Mouse (Mus musculus) stomach, embryonic 16.5 days (tissue): Measurements from ENCODE around the gene Prkag2. TPM values are rescaled to one million over a fixed set of nuclear protein-coding genes. Genes with fewer than 3 reads are reported as not detected.

Source experiments
- ATAC-seq: fragments of 200-750 bp; cut with Nextera tagmentation; 2 replicates; pipeline ENCODE4 v1.8.0; 2017; ENCODE audit warnings: moderate number of reproducible peaks, moderate TSS enrichment; ENCODE audit not compliant: insufficient read depth, low FRiP score
- H3K27ac ChIP-seq: fragments of 300-500 bp; sonication (generic); 2 replicates; pipeline ENCODE4 v1.5.1; 2014; ENCODE audit warnings: low read length
- H3K27me3 ChIP-seq: fragments of 300-500 bp; sonication (generic); 2 replicates; pipeline ENCODE4 v1.6.1; 2014; ENCODE audit warnings: low read length, control low read depth, mixed read lengths; ENCODE audit not compliant: control insufficient read depth, insufficient read depth
- H3K36me3 ChIP-seq: fragments of 300-500 bp; sonication (generic); 2 replicates; pipeline ENCODE4 v1.6.1; 2014; ENCODE audit warnings: low read length; ENCODE audit not compliant: control insufficient read depth, insufficient read depth
- H3K4me1 ChIP-seq: fragments of 300-500 bp; sonication (generic); 2 replicates; pipeline ENCODE4 v1.6.1; 2014; ENCODE audit warnings: low read length, control low read depth, mixed read lengths; ENCODE audit not compliant: control insufficient read depth, insufficient read depth
- H3K4me2 ChIP-seq: fragments of 300-500 bp; sonication (generic); 2 replicates; pipeline ENCODE4 v1.6.1; 2014; ENCODE audit warnings: low read depth, low read length, mixed read lengths
- H3K4me3 ChIP-seq: fragments of 300-500 bp; sonication (generic); replicated peaks from 2 replicates; pipeline ENCODE4 v1.5.1; 2014; ENCODE audit warnings: mild to moderate bottlenecking, low read length
- H3K9ac ChIP-seq: fragments of 300-500 bp; sonication (generic); 2 replicates; pipeline ENCODE4 v1.6.1; 2014; ENCODE audit warnings: low read length
- H3K9me3 ChIP-seq: fragments of 300-500 bp; sonication (generic); replicated peaks from 2 replicates; pipeline ENCODE4 v1.6.1; 2016; ENCODE audit warnings: low read length, control low read depth; ENCODE audit not compliant: control insufficient read depth
- WGBS: fragments of 180-500 bp; shearing (Covaris S2); extraction: QIAGEN DNeasy Blood & Tissue Kit; methylation state at CpG from one replicate; pipeline ENCODE4 v1.1.7; 2014; 5-methylcytosine and 5-hydroxymethylcytosine counted together
- polyA plus RNA-seq: library from polyadenylated mRNA; unstranded; fragments of >200 nt; fragmentation: Nextera tagmentation; extraction: Ambion mirVana; gene quantifications from 2 replicates; pipeline ENCODE4 v1.2.1, GENCODE M21; 2015

Gene Prkag2
- polyA plus RNA-seq, 1 experiment from 2014 or later: 42.5 TPM

DNA sequence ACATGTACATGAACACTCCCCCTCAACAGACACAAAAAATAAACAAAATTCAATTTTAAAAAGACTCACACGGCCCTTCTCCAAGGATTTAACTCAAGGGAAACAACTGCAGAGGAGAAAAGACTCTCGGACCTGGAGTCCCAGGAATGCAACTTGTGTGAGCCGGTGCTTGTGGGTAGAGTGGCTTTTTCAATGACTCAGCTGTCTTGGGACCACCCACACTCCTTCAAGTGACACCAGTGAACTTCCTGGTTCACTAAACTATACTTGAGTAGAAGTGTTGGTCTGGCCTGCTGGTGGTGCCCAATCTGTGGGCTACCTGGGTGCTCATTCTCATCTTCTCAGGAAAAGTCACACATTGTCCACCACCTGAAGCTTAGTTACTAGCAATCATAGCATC is 53.7 kb downstream of the Prkag2 start:
- Histone ChIP-seq H3K4me1 (peaks cover 5% of the 10 kb centered on the region; the same call in 1 of the 2 replicates), H3K36me3 (no peaks in the 10 kb centered on the region), H3K4me3 (no peak overlapping the region), H3K4me2 (no peak overlapping the region), H3K27ac (no peak overlapping the region), H3K9ac (no peak overlapping the region), H3K27me3 (no peaks in the 10 kb centered on the region), H3K9me3 (no peaks in the 10 kb centered on the region)
- no peak for ATAC-seq
- 68% methylated on average over 3 of the region's 3 CpGs for WGBS

DNA sequence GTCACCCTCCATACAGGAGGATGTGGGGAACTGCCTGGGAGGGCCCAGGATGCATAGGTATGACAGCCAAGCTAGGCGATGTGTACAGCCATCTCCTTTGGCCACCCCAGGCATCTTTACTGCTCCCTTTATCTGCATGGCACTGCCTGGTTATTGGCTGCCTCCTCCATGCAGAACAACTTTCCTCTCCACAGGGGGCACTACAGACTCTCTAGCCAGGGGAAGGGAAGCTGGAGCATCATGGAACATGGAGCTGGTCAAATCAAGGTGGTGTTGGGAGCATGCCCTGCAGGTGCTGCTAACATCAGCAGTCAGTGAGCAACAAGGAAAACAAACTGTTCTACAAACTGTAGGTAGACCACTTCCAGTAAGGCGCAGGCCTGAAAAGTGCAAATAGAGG is 56.4 kb downstream of the Prkag2 start:
- no peak overlapping the region for H3K9ac ChIP-seq
- WGBS: 88% methylated on average over 2 of the region's 2 CpGs
- no peak overlapping the region for H3K4me2 ChIP-seq
- H3K9me3 ChIP-seq: 0 out of 2 replicates have a peak, but pooled peaks cover 4% of the 10 kb centered on the region
- ATAC-seq: no peak
- H3K27me3 ChIP-seq: no peaks in the 10 kb centered on the region
- H3K27ac ChIP-seq: no peak overlapping the region
- H3K4me3 ChIP-seq: no peak overlapping the region
- no peaks in the 10 kb centered on the region for H3K4me1 ChIP-seq
- H3K36me3 ChIP-seq: no peaks in the 10 kb centered on the region

DNA sequence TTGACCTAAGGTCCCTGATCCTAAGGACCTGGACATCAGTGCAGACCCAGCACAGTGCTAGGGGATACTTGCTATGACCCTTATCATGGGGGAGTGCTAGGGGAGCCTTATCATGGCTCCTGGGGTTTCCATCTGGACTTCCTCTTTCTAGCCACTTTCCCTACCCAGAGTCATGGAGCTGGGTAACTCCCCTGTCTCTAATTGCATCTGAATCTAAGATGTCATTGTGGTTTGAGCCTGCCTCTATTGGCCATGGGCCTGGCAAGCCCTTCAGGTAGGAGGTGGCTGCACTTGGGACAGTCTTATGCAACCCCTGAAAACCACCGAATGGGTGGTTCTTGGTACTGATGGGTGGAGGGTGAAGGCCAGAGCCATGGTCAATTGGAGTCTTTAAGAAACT is 58.5 kb downstream of the Prkag2 start:
- Histone ChIP-seq H3K27ac (no peak overlapping the region), H3K9me3 (0 out of 2 replicates have a peak, but pooled peaks cover 4% of the 10 kb centered on the region), H3K27me3 (no peaks in the 10 kb centered on the region), H3K4me1 (no peaks in the 10 kb centered on the region), H3K4me2 (no peak overlapping the region), H3K36me3 (no peaks in the 10 kb centered on the region), H3K4me3 (no peak overlapping the region), H3K9ac (no peak overlapping the region)
- ATAC-seq: no peak
- WGBS: 81% methylated on average over 1 of the region's 1 CpGs

GRCm38 (mm10) chr5:25041307-25041706 is 59.1 kb downstream of the Prkag2 start:
- Histone ChIP-seq H3K4me1 (no peaks in the 10 kb centered on the region), H3K36me3 (no peaks in the 10 kb centered on the region), H3K27ac (no peak overlapping the region), H3K27me3 (no peaks in the 10 kb centered on the region), H3K4me2 (no peak overlapping the region), H3K9ac (no peak overlapping the region), H3K9me3 (0 out of 2 replicates have a peak, but pooled peaks cover 4% of the 10 kb centered on the region), H3K4me3 (no peak overlapping the region)
- no peak for ATAC-seq
- WGBS: 37% methylated on average over 5 of the region's 5 CpGs

DNA sequence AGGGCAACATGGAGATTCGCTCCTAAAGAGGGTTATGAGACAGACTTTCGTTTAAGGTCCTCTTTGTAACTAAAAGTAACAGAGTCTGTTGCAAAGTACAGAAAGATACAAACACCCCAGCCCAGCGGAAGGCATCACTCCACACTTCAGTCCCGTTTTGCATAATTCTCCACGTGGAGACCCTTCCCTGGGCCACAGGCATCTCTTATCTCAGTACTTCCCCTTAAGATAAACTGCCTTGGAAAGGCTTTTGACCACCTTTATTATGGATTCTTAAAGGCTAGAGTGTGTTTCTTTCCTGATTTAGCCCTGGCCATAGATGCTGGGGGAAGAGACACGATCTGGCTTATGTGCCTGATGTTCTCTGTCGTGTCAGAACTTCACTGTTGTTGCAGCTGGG is 59.5 kb downstream of the Prkag2 start:
- Histone ChIP-seq H3K9ac (no peak overlapping the region), H3K4me3 (no peak overlapping the region), H3K27ac (no peak overlapping the region), H3K4me1 (no peaks in the 10 kb centered on the region), H3K36me3 (no peaks in the 10 kb centered on the region), H3K27me3 (no peaks in the 10 kb centered on the region), H3K4me2 (no peak overlapping the region), H3K9me3 (0 out of 2 replicates have a peak, but pooled peaks cover 4% of the 10 kb centered on the region)
- ATAC-seq: no peak
- WGBS: 56% methylated on average over 7 of the region's 7 CpGs

- Histone ChIP-seq H3K36me3 (no peaks in the 10 kb centered on the region), H3K9ac (no peak overlapping the region), H3K27me3 (no peaks in the 10 kb centered on the region), H3K4me2 (no peak overlapping the region), H3K27ac (no peak overlapping the region), H3K4me3 (no peak overlapping the region), H3K9me3 (0 out of 2 replicates have a peak, but pooled peaks cover 4% of the 10 kb centered on the region), H3K4me1 (no peaks in the 10 kb centered on the region)
- ATAC-seq: no peak
- WGBS: 88% methylated on average over 2 of the region's 2 CpGs
Observed at GRCm38 (mm10) chr5:25038827-25039226, 61.6 kb downstream of the Prkag2 start.

GRCm38 (mm10) chr5:25035391-25035790 is 65.1 kb downstream of the Prkag2 start:
- Histone ChIP-seq H3K27me3 (no peaks in the 10 kb centered on the region), H3K9me3 (0 out of 2 replicates have a peak, but pooled peaks cover 4% of the 10 kb centered on the region), H3K4me2 (no peak overlapping the region), H3K9ac (no peak overlapping the region), H3K4me1 (0 out of 2 replicates have a peak, but pooled peaks cover 2% of the 10 kb centered on the region), H3K27ac (no peak overlapping the region), H3K36me3 (no peaks in the 10 kb centered on the region), H3K4me3 (no peak overlapping the region)
- ATAC-seq: no peak
- 62% methylated on average over 3 of the region's 3 CpGs for WGBS

- 63% methylated on average over 4 of the region's 4 CpGs for WGBS
- H3K4me1 ChIP-seq: peaks cover 8% of the 10 kb centered on the region; the same call in 1 of the 2 replicates
- no peak overlapping the region for H3K9ac ChIP-seq
- no peak overlapping the region for H3K4me2 ChIP-seq
- no peak overlapping the region for H3K27ac ChIP-seq
- no peaks in the 10 kb centered on the region for H3K9me3 ChIP-seq
- no peaks in the 10 kb centered on the region for H3K36me3 ChIP-seq
- H3K4me3 ChIP-seq: no peak overlapping the region
- no peaks in the 10 kb centered on the region for H3K27me3 ChIP-seq
- no peak for ATAC-seq
Observed at GRCm38 (mm10) chr5:25031456-25031856, 69.0 kb downstream of the Prkag2 start.

DNA sequence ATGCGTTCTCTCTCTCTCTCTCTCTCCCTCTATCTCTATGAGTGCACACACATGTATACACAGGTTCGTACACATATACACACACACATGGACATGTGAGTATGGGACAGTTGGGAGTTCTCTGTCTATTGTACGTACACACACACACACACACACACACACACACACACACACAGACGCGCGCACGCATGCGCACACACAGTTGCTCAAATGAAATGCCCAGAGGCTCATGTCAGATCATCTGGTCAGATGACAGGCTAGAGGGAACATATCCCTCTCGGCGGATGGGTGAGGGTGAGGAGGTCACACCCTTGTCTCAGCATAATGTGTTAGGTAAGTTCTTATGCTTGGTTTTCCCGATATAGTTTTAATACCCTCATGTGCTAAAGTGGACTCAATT is 69.4 kb downstream of the Prkag2 start:
- H3K27ac ChIP-seq: no peak overlapping the region; the same call in 1 of the 2 replicates
- WGBS: 80% methylated on average over 11 of the region's 11 CpGs
- H3K9me3 ChIP-seq: no peaks in the 10 kb centered on the region
- no peaks in the 10 kb centered on the region for H3K27me3 ChIP-seq
- H3K36me3 ChIP-seq: no peaks in the 10 kb centered on the region
- no peak overlapping the region for H3K4me3 ChIP-seq
- peaks cover 9% of the 10 kb centered on the region for H3K4me1 ChIP-seq
- no peak for ATAC-seq
- no peak overlapping the region for H3K4me2 ChIP-seq
- no peak overlapping the region for H3K9ac ChIP-seq
